In genomic region chr11:60140586-60141284, GRCm38 (mm10) we compare ENCODE assay signal across 8 mouse cellular contexts. TPM values are rescaled to one million over a fixed set of nuclear protein-coding genes. Genes with fewer than 3 reads are reported as not detected.
DNase-seq lines count a peak whose midpoint lies in the region; ATAC-seq and TF ChIP-seq lines count a peak whose summit lies in the region.

No protein-coding gene starts in this region.

- WGBS in kidney, adult 2 months, result 27% methylated on average over 31 of the region's 32 CpGs
- under 1% methylated on average over 32 of the region's 32 CpGs for WGBS in embryonic facial prominence, embryonic 10.5 days
- WGBS in intestine, embryonic 14.5 days, result 2% methylated on average over 23 of the region's 32 CpGs

- peaks cover 15% of the 10 kb centered on the region; the same call in 1 of the 2 replicates for H3K4me1 ChIP-seq in kidney, adult 2 months (ENCODE audit: control insufficient read depth, insufficient read depth, low read length)
- H3K4me1 ChIP-seq in embryonic facial prominence, embryonic 10.5 days, result peaks cover 75% of the 10 kb centered on the region
- peaks cover 22% of the 10 kb centered on the region for H3K4me1 ChIP-seq in intestine, embryonic 14.5 days (replicated peaks; ENCODE audit: control insufficient read depth, insufficient read depth, low read length)

- ATAC-seq in intestine, embryonic 14.5 days (replicated peaks; ENCODE audit: low FRiP score, low TSS enrichment, low read depth), result 0 out of 2 replicates have a peak, but pooled peaks have one; percentile 21

- TF ChIP-seq CTCF in kidney, adult 2 months (conservative IDR thresholded peaks at IDR 0.05; ENCODE audit: insufficient read depth, insufficient read length, low read depth, low read length), result no peak

- H3K4me2 ChIP-seq in intestine, embryonic 14.5 days (ENCODE audit: low read length), result peak overlapping the region; percentile 86

- H3K27me3 ChIP-seq in kidney, adult 2 months (replicated peaks; ENCODE audit: control insufficient read depth, insufficient read depth, low read length), result no peaks in the 10 kb centered on the region
- H3K27me3 ChIP-seq in embryonic facial prominence, embryonic 10.5 days (replicated peaks; ENCODE audit: low read depth, poor library complexity, severe bottlenecking), result no peaks in the 10 kb centered on the region
- H3K27me3 ChIP-seq in intestine, embryonic 14.5 days (replicated peaks; ENCODE audit: control insufficient read depth, insufficient read depth, low read length), result no peaks in the 10 kb centered on the region

- H3K36me3 ChIP-seq in kidney, adult 2 months (ENCODE audit: control insufficient read depth, insufficient read depth, low read length), result no peaks in the 10 kb centered on the region
- H3K36me3 ChIP-seq in embryonic facial prominence, embryonic 10.5 days (replicated peaks), result peaks cover 49% of the 10 kb centered on the region
- H3K36me3 ChIP-seq in intestine, embryonic 14.5 days (ENCODE audit: control insufficient read depth, insufficient read depth, low read length), result peaks cover 26% of the 10 kb centered on the region

- H3K9me3 ChIP-seq in embryonic facial prominence, embryonic 10.5 days, result no peaks in the 10 kb centered on the region
- H3K9me3 ChIP-seq in intestine, embryonic 14.5 days (ENCODE audit: control insufficient read depth, low read length), result no peaks in the 10 kb centered on the region

- H3K4me3 ChIP-seq in kidney, adult 2 months (ENCODE audit: insufficient read depth, low read depth, low read length), result peak overlapping the region; percentile 47; the same call in 1 of the 2 replicates
- peak overlapping the region; percentile 73 for H3K4me3 ChIP-seq in embryonic facial prominence, embryonic 10.5 days
- peak overlapping the region; percentile 58 for H3K4me3 ChIP-seq in intestine, embryonic 14.5 days (ENCODE audit: low read depth, low read length)

- no peak for TF ChIP-seq POLR2A in kidney, adult 2 months (IDR thresholded peaks at IDR 0.05; ENCODE audit: low read depth, low read length)

- no peak for DNase-seq in kidney, adult 2 months
- DNase-seq in kidney, adult 18-20 months, result no peak
- DNase-seq in ZHBTc4 (ENCODE audit: low read depth, low spot score), result peak; percentile 50
- DNase-seq in embryonic facial prominence, embryonic 10.5 days (ENCODE audit: low spot score), result peak; percentile 75
- DNase-seq in intestine, embryonic 14.5 days (ENCODE audit: low spot score), result peak; percentile 70
- DNase-seq in neural tube, embryonic 10.5 days (ENCODE audit: extremely low spot score, low spot score), result peak; percentile 63
- no peak for DNase-seq in frontal cortex, postnatal 36 days (ENCODE audit: low spot score in 2 of 2)
- no peak for DNase-seq in thymus, postnatal 25 days

- peak overlapping the region; percentile 63 for H3K9ac ChIP-seq in intestine, embryonic 14.5 days (ENCODE audit: low read length)

- H3K27ac ChIP-seq in kidney, adult 2 months (ENCODE audit: insufficient read depth, low read depth, low read length), result no peak overlapping the region
- peak overlapping the region; percentile 95 for H3K27ac ChIP-seq in embryonic facial prominence, embryonic 10.5 days (replicated peaks)
- peak overlapping the region; percentile 78 for H3K27ac ChIP-seq in intestine, embryonic 14.5 days (ENCODE audit: low read depth)

RNA-seq across cellular contexts. Expression of gene Rai1, which starts 35.9 kb away (rescaled TPM):
- polyA plus RNA-seq in kidney, adult 2 months (2012; rRNA removed), result 26.1 and 29.2 TPM in 2 replicates
- 31.0 and 33.8 TPM in 2 replicates for polyA plus RNA-seq in embryonic facial prominence, embryonic 10.5 days (2016; fragmentation: Nextera tagmentation; extraction: Ambion mirVana)
- 28.2 and 31.2 TPM in 2 replicates for polyA plus RNA-seq in intestine, embryonic 14.5 days (2014; fragmentation: Nextera tagmentation; extraction: Ambion mirVana)

Comparison
In these comparisons a context has a peak if more than half of its experiments do, and no peak if none do; other contexts are left out.
1. DNase-seq: peak in ZHBTc4 (single experiment), embryonic facial prominence, embryonic 10.5 days (single experiment), intestine, embryonic 14.5 days (single experiment) and neural tube, embryonic 10.5 days (single experiment); none in kidney, adult 2 months (single experiment), kidney, adult 18-20 months (single experiment), frontal cortex, postnatal 36 days (0 of 2) and thymus, postnatal 25 days (single experiment).
2. Peak in every context shown above with its lines, with median percentiles within 50 percentile points of each other: H3K4me3 ChIP-seq.